Mouse (Mus musculus): ENCODE data around the gene Fgf22. TPM values are rescaled to one million over a fixed set of nuclear protein-coding genes. Genes with fewer than 3 reads are reported as not detected.
"Not testable (repeated sequence)": the region's sequence is repeated elsewhere in the genome, so short reads cannot be mapped to it uniquely, and the experiment has no call there.

Fgf22 gene
- total RNA-seq, 2 experiments from 2014 or later = 1.1 to 1.3 TPM

- DNase-seq = no peak
Measured at GRCm38 (mm10) chr10:79733847-79734246, 21.0 kb upstream of the Fgf22 start.

- DNase-seq = no peak
Measured at GRCm38 (mm10) chr10:79735361-79735760, 19.5 kb upstream of the Fgf22 start.

GRCm38 (mm10) chr10:79736706-79737105 lies 18.2 kb upstream of the Fgf22 start:
- DNase-seq = no peak

GRCm38 (mm10) chr10:79738259-79738658 lies 16.6 kb upstream of the Fgf22 start:
- no peak for DNase-seq

GRCm38 (mm10) chr10:79739234-79739633 lies 15.6 kb upstream of the Fgf22 start:
- DNase-seq = no peak

GRCm38 (mm10) chr10:79740863-79741262 lies 14.0 kb upstream of the Fgf22 start:
- DNase-seq = no peak

GRCm38 (mm10) chr10:79743161-79743560 lies 11.7 kb upstream of the Fgf22 start:
- DNase-seq = no peak

- no peak for DNase-seq
Measured at GRCm38 (mm10) chr10:79743650-79744365, 11.1 kb upstream of the Fgf22 start.

- DNase-seq = no peak
Measured at GRCm38 (mm10) chr10:79745411-79745810, 9.5 kb upstream of the Fgf22 start.

- DNase-seq = peak; percentile 94 to 96
Measured at GRCm38 (mm10) chr10:79745898-79746773, 8.7 kb upstream of the Fgf22 start, which contains the start of gene Polrmt. Polrmt (minus strand) TSS chr10:79746581.

GRCm38 (mm10) chr10:79746774-79747151 lies 8.1 kb upstream of the Fgf22 start:
- DNase-seq = no peak

- no peak for DNase-seq
Measured at GRCm38 (mm10) chr10:79748496-79748895, 6.4 kb upstream of the Fgf22 start.

- DNase-seq = no peak
Measured at GRCm38 (mm10) chr10:79755854-79756253, 978 bp downstream of the Fgf22 start.

- DNase-seq = no peak
Measured at GRCm38 (mm10) chr10:79756660-79757059, 1.8 kb downstream of the Fgf22 start.

GRCm38 (mm10) chr10:79759675-79760074 lies 4.8 kb downstream of the Fgf22 start:
- DNase-seq = not testable (repeated sequence)

GRCm38 (mm10) chr10:79760603-79761143 lies 5.8 kb downstream of the Fgf22 start:
- no peak for DNase-seq

- no peak for DNase-seq
Measured at GRCm38 (mm10) chr10:79762875-79763274, 8.0 kb downstream of the Fgf22 start.

- DNase-seq = no peak
Measured at GRCm38 (mm10) chr10:79764234-79764633, 9.4 kb downstream of the Fgf22 start.

GRCm38 (mm10) chr10:79765228-79765745 lies 10.4 kb downstream of the Fgf22 start:
- no peak for DNase-seq

- no peak for DNase-seq
Measured at GRCm38 (mm10) chr10:79766001-79766507, 11.2 kb downstream of the Fgf22 start.

- peak; percentile 99 for DNase-seq
Measured at GRCm38 (mm10) chr10:79766508-79767325, 11.8 kb downstream of the Fgf22 start, which contains the start of gene Rnf126. Rnf126 (minus strand) TSS chr10:79766952.
